Mouse (Mus musculus): Measurements from ENCODE around the gene Mpp6. TPM values are rescaled to one million over a fixed set of nuclear protein-coding genes. Genes with fewer than 3 reads are reported as not detected.

The Mpp6 gene
- polyA plus RNA-seq, 1 experiment from 2014 or later = 76.8 TPM

DNA sequence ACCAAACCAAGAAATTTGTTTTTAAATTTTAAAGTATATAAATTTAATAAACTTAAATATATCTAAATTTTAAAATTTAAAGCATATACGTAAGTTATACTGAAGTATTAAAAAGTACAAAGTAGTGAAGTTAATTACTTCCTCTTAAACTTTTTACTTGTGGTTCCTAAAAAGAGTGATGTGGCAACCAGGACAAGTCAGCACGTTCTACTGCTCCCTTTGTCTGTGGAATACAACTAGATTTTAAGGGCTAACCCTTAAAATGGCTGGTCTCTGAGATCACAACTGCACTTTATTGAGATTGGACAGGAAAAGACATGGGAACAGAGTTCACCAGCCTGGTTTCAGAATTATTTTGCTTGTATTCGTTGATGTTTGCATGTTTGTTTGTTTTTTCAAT lies 53.0 kb downstream of the Mpp6 start:
- no peak overlapping the region for H3K9ac ChIP-seq (replicated peaks)
- no peaks in the 10 kb centered on the region for H3K9me3 ChIP-seq
- 89% methylated on average over 3 of the region's 3 CpGs for WGBS
- no peaks in the 10 kb centered on the region for H3K27me3 ChIP-seq
- no peaks in the 10 kb centered on the region for H3K4me1 ChIP-seq
- no peak overlapping the region for H3K4me3 ChIP-seq
- H3K36me3 ChIP-seq = no peaks in the 10 kb centered on the region; the same call in 1 of the 2 replicates
- ATAC-seq (replicated peaks) = no peak
- H3K4me2 ChIP-seq (replicated peaks) = no peak overlapping the region
- no peak overlapping the region for H3K27ac ChIP-seq (replicated peaks)

DNA sequence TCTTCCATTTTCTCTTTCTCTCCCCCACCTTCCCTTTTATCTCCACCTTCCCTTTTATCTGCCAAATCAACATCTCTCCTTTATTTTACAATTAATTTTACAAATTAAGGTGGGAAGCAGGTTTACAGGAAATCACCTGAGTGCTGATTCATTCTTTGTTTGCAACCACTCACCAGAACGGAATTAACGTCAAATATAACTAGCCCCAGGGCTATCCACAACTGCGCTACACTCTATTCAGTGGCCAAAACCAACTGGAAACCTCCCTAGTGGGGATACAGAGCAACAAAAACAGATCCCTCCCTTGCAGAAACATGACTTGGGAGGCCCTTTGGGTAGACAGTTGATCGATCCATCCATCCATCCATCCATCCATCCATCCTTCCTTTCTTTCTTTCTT lies 58.8 kb downstream of the Mpp6 start:
- no peak for ATAC-seq (replicated peaks)
- H3K4me2 ChIP-seq (replicated peaks) = no peak overlapping the region
- WGBS = 87% methylated on average over 4 of the region's 4 CpGs
- no peak overlapping the region for H3K9ac ChIP-seq (replicated peaks)
- H3K9me3 ChIP-seq = no peaks in the 10 kb centered on the region
- H3K4me1 ChIP-seq = no peaks in the 10 kb centered on the region
- peaks cover 5% of the 10 kb centered on the region; the same call in 1 of the 2 replicates for H3K36me3 ChIP-seq
- no peaks in the 10 kb centered on the region for H3K27me3 ChIP-seq
- no peak overlapping the region for H3K27ac ChIP-seq (replicated peaks)
- no peak overlapping the region for H3K4me3 ChIP-seq

DNA sequence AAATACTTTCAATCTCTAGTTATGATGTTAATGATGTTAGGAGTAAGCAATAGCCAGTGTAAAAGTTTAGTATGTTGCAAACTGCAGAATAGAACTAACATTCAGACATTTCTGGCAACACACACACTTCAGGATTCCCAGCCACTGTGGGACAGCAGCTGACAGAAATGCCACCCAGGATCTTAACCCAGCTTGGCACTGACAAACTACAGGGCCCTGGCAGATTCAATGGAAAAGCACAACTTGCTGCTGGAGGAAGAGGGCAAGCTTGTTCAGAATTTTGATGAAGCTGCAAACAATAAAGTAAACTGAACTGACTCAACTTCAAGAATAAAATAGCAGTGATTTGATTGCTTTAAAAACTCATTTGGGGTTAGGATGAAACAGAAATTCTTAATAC lies 59.7 kb downstream of the Mpp6 start:
- no peak for ATAC-seq (replicated peaks)
- Histone ChIP-seq H3K4me2 (replicated peaks) (no peak overlapping the region), H3K27ac (replicated peaks) (no peak overlapping the region), H3K9me3 (no peaks in the 10 kb centered on the region), H3K4me1 (no peaks in the 10 kb centered on the region), H3K27me3 (no peaks in the 10 kb centered on the region), H3K9ac (replicated peaks) (no peak overlapping the region), H3K36me3 (peaks cover 5% of the 10 kb centered on the region; the same call in 1 of the 2 replicates), H3K4me3 (no peak overlapping the region)

DNA sequence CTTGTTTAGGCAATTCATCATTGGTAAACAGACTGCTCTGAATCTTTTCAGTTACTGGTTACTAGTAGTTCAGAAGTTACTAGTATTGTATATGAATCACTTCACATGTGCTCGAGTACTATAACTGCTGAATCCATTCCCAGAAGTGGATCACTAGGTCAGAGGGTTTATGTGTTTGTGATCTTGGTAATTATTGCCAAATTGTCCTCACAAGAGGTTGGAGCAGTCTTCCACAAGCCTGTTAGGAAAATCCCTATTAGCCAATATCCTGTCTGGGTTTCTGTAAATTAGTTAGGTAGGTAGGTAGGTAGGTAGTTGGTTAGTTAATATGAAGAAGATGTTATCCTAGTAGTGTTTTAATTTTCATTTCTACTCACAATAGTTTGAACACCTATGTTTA lies 65.7 kb downstream of the Mpp6 start:
- Histone ChIP-seq H3K9me3 (no peaks in the 10 kb centered on the region), H3K27me3 (no peaks in the 10 kb centered on the region), H3K4me2 (replicated peaks) (no peak overlapping the region), H3K4me1 (no peaks in the 10 kb centered on the region), H3K4me3 (no peak overlapping the region), H3K27ac (replicated peaks) (no peak overlapping the region), H3K36me3 (peaks cover 5% of the 10 kb centered on the region; the same call in 1 of the 2 replicates), H3K9ac (replicated peaks) (no peak overlapping the region)
- ATAC-seq (replicated peaks) = no peak
- 90% methylated on average over 1 of the region's 1 CpGs for WGBS

DNA sequence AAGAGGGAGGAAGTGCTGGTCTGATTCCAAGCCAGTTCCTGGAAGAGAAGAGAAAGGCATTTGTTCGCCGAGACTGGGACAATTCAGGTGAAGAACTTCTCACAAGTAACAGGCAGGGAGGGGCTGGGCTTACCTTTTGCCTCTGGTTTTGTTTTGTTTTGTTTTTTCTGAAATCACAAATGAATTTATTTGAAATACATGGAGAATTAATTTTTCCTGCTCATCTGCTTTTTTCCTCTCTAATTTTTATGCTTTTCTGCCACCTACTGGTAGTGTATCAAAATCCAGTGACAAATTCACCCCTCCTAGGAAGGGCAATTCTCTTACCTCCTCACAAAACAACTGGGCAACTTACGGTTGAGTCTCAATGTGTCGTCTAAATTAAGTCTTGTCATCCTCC lies 70.1 kb downstream of the Mpp6 start:
- WGBS = 80% methylated on average over 4 of the region's 4 CpGs
- no peaks in the 10 kb centered on the region for H3K27me3 ChIP-seq
- no peak overlapping the region for H3K4me2 ChIP-seq (replicated peaks)
- no peak overlapping the region for H3K9ac ChIP-seq (replicated peaks)
- ATAC-seq (replicated peaks) = no peak
- H3K27ac ChIP-seq (replicated peaks) = no peak overlapping the region
- H3K4me3 ChIP-seq = no peak overlapping the region
- H3K4me1 ChIP-seq = no peaks in the 10 kb centered on the region
- no peaks in the 10 kb centered on the region for H3K9me3 ChIP-seq
- H3K36me3 ChIP-seq = 0 out of 2 replicates have a peak, but pooled peaks cover 5% of the 10 kb centered on the region

DNA sequence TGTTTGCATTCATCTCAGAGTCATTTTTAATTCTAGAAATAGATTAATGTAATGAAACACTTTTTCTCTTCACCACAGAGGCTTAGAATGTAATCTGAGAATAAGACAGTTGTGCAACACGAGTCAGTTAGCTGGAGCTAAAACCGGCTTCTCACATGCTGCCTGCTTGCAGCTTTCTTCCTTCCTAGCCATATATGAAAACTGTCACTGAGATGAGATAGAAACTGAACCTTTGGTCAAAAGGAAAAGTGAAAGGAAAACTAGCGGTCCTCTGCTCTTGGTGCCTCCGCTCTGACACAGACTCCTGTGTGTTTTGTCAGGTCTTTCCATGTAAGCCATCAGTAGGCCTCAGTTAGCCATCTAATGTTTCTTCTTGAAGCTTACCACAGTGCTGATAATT lies 77.9 kb downstream of the Mpp6 start:
- Histone ChIP-seq H3K27ac (replicated peaks) (no peak overlapping the region), H3K9me3 (no peaks in the 10 kb centered on the region), H3K36me3 (no peaks in the 10 kb centered on the region), H3K4me3 (no peak overlapping the region), H3K4me2 (replicated peaks) (no peak overlapping the region), H3K27me3 (no peaks in the 10 kb centered on the region), H3K4me1 (no peaks in the 10 kb centered on the region), H3K9ac (replicated peaks) (no peak overlapping the region)
- WGBS = 88% methylated on average over 4 of the region's 4 CpGs
- no peak for ATAC-seq (replicated peaks)

DNA sequence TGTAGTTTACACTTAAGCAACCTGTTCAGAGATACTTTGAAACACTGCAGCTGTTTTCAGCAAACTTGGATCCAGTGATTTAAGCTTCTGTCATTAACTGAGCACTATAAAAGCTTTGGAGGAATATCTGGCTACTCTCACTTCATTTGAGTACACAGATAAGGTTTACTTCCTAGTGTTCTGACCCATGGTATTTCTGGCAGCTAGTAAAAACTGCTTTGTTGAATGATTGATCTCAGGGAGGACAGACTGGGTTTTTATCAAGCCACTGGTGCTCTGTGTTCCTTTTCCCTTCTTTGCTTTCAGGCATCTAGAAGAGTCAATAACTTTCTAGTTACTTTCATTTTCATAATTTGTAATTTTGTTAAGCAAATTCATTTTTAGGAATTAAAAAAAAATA lies 79.3 kb downstream of the Mpp6 start:
- Histone ChIP-seq H3K9ac (replicated peaks) (no peak overlapping the region), H3K4me2 (replicated peaks) (no peak overlapping the region), H3K4me3 (no peak overlapping the region), H3K4me1 (no peaks in the 10 kb centered on the region), H3K27me3 (no peaks in the 10 kb centered on the region), H3K27ac (replicated peaks) (no peak overlapping the region), H3K36me3 (no peaks in the 10 kb centered on the region), H3K9me3 (no peaks in the 10 kb centered on the region)
- ATAC-seq (replicated peaks) = no peak

DNA sequence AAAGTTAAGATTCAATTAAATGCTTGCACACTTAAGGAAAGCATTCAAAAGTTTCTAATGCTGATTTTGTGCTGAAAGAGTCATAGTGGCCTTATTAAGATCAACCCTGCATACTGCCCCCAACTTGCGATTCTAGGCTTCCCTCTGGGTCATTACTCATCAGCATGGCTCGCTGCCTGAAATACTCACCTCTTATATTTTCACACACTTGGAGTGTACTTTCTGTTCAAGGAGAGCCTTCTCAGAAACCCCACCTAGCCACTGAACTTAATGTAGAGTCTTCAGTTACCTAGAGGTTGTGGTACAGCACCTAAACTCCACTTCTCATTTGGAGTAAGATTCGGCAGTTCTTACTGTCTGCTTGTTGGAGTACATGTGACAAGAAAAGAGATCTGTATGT lies 81.6 kb downstream of the Mpp6 start:
- WGBS = 87% methylated on average over 3 of the region's 3 CpGs
- Histone ChIP-seq H3K4me3 (no peak overlapping the region), H3K9me3 (no peaks in the 10 kb centered on the region), H3K27me3 (no peaks in the 10 kb centered on the region), H3K36me3 (0 out of 2 replicates have a peak, but pooled peaks cover 8% of the 10 kb centered on the region), H3K27ac (replicated peaks) (no peak overlapping the region), H3K4me2 (replicated peaks) (no peak overlapping the region), H3K9ac (replicated peaks) (no peak overlapping the region), H3K4me1 (no peaks in the 10 kb centered on the region)
- ATAC-seq (replicated peaks) = no peak

DNA sequence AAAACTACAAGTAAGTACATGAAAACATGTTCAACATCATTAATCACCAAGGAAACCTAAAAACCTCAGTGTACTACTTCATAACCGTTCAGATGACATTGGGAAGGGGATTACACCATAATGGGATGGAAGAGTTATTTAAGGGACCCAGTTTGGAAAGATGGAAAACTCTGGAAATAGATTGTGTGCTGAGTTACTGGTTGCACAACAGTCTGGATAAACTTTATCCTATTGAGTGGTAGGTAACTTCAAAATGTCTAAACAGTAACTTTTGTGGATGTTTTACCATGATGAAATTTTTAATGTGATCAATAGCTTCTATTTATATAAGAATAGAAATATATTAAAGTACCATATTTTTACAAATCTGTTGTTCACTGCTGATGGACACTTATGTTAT lies 82.1 kb downstream of the Mpp6 start:
- ATAC-seq (replicated peaks) = no peak
- WGBS = 75% methylated on average over 1 of the region's 1 CpGs
- H3K4me2 ChIP-seq (replicated peaks) = no peak overlapping the region
- no peak overlapping the region for H3K4me3 ChIP-seq
- no peaks in the 10 kb centered on the region for H3K4me1 ChIP-seq
- no peak overlapping the region for H3K9ac ChIP-seq (replicated peaks)
- no peaks in the 10 kb centered on the region for H3K27me3 ChIP-seq
- 0 out of 2 replicates have a peak, but pooled peaks cover 8% of the 10 kb centered on the region for H3K36me3 ChIP-seq
- no peak overlapping the region for H3K27ac ChIP-seq (replicated peaks)
- H3K9me3 ChIP-seq = no peaks in the 10 kb centered on the region

DNA sequence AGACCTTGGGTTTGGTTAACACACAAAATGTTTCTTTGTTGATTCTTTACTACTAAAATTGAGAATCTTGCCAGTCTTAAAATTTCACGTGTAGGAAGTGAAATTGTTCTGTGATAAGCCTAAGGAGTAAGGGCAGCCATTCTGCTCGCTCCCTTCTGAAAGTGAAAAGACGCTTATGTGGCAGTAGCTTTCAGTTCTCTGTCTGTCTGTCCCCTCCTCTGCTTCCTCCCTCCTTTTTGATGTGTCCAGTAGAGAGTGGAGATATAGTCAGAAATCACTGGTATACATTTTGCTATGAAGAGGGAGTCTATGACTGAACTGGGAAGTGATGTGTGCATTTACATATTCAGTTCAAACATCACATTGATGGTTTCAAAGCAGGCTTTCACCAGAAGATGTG lies 82.8 kb downstream of the Mpp6 start:
- H3K9me3 ChIP-seq = no peaks in the 10 kb centered on the region
- 89% methylated on average over 3 of the region's 3 CpGs for WGBS
- no peak for ATAC-seq (replicated peaks)

DNA sequence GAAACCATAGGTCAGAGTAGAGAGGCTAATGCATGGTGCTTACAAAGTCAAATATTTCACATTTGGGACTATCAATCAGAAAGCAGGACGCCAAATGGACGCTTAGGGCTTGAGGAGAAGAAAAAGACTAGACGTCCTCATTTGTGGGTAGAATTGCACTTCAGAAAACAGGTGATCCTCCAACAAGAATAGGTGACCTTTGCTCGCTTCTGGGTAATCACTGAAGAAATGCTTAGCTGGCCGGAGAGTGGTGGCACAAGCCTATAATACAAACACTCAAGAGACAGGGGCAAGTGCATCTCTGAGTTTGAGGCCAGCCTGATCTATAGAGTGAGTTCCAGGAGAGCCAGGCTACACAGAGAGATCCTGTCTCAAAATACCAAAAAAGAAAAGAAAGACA lies 83.8 kb downstream of the Mpp6 start:
- ATAC-seq (replicated peaks) = no peak
- 93% methylated on average over 5 of the region's 5 CpGs for WGBS
- Histone ChIP-seq H3K9me3 (no peaks in the 10 kb centered on the region), H3K36me3 (peaks cover 15% of the 10 kb centered on the region; the same call in 1 of the 2 replicates), H3K4me1 (no peaks in the 10 kb centered on the region), H3K4me2 (replicated peaks) (no peak overlapping the region), H3K27me3 (no peaks in the 10 kb centered on the region), H3K27ac (replicated peaks) (no peak overlapping the region), H3K4me3 (no peak overlapping the region), H3K9ac (replicated peaks) (no peak overlapping the region)

More for the DNA sequence above, 82.8 kb downstream of the Mpp6 start:
- Histone ChIP-seq H3K4me1 (no peaks in the 10 kb centered on the region), H3K27me3 (no peaks in the 10 kb centered on the region), H3K9ac (replicated peaks) (no peak overlapping the region), H3K27ac (replicated peaks) (no peak overlapping the region), H3K4me2 (replicated peaks) (no peak overlapping the region), H3K36me3 (peaks cover 12% of the 10 kb centered on the region; the same call in 1 of the 2 replicates), H3K4me3 (no peak overlapping the region)

DNA sequence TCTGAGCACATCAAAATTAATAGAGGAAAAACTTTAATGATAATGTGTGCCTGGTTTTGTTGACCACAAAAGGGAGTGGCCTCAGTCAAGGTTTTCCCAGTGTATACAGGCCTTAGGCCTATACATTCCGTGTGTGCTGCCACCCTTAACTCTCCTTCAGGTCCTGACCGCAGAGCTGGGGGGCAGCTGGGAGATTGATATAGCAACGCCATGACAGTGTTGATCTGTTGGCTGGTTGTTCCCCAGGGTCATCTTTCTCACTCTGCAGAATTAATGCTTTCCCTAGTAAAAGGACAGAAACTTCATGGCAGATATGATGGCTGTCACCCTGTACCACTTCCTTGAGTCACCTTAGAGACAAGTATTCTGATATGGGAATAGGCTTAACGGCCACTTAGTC lies 94.3 kb downstream of the Mpp6 start:
- Histone ChIP-seq H3K4me1 (no peaks in the 10 kb centered on the region), H3K27ac (replicated peaks) (no peak overlapping the region), H3K4me3 (no peak overlapping the region), H3K36me3 (0 out of 2 replicates have a peak, but pooled peaks cover 2% of the 10 kb centered on the region), H3K9me3 (no peaks in the 10 kb centered on the region), H3K9ac (replicated peaks) (no peak overlapping the region), H3K4me2 (replicated peaks) (no peak overlapping the region), H3K27me3 (no peaks in the 10 kb centered on the region)
- no peak for ATAC-seq (replicated peaks)
- 97% methylated on average over 4 of the region's 4 CpGs for WGBS

DNA sequence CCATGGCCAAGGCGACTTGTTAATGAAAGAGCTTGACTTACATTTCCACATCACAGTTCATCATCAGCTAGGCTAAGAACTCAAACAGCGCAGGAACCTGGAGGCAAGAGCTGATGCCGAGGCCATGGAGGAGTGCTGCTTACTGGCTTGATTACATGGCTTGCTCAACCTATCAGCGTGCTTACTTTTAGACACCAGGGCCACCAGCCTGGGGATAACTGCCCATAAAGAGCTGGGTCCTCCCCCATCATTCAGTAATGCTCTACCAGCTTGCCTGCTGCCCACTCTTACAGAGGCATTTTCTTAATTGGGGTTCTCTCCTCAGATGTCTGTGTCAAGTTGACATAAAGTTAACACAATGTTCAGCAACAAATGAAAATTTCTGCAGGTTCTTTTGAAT lies 95.1 kb downstream of the Mpp6 start:
- Histone ChIP-seq H3K4me3 (no peak overlapping the region), H3K4me1 (no peaks in the 10 kb centered on the region), H3K4me2 (replicated peaks) (no peak overlapping the region), H3K27ac (replicated peaks) (no peak overlapping the region), H3K36me3 (0 out of 2 replicates have a peak, but pooled peaks cover 2% of the 10 kb centered on the region), H3K9ac (replicated peaks) (no peak overlapping the region), H3K27me3 (no peaks in the 10 kb centered on the region), H3K9me3 (no peaks in the 10 kb centered on the region)
- 87% methylated on average over 4 of the region's 4 CpGs for WGBS
- ATAC-seq (replicated peaks) = no peak
